Mouse (Mus musculus): ENCODE results near the gene Fnip1. TPM values are rescaled to one million over a fixed set of nuclear protein-coding genes. Genes with fewer than 3 reads are reported as not detected.

Gene Fnip1
- total RNA-seq, 1 experiment from 2014 or later = 34.4 TPM

- ATAC-seq (replicated peaks; ENCODE audit: insufficient number of reproducible peaks, low FRiP score, low TSS enrichment, poor library complexity, severe bottlenecking) = no peak
Observed at GRCm38 (mm10) chr11:54530916-54531315, 92.9 kb downstream of the Fnip1 start.

GRCm38 (mm10) chr11:54533834-54534233, 95.8 kb downstream of the Fnip1 start:
- ATAC-seq (replicated peaks; ENCODE audit: insufficient number of reproducible peaks, low FRiP score, low TSS enrichment, poor library complexity, severe bottlenecking) = peak; percentile 84

GRCm38 (mm10) chr11:54534871-54535270, 96.9 kb downstream of the Fnip1 start:
- ATAC-seq (replicated peaks; ENCODE audit: insufficient number of reproducible peaks, low FRiP score, low TSS enrichment, poor library complexity, severe bottlenecking) = peak; percentile 81

GRCm38 (mm10) chr11:54539031-54539430, 101.0 kb downstream of the Fnip1 start:
- ATAC-seq (replicated peaks; ENCODE audit: insufficient number of reproducible peaks, low FRiP score, low TSS enrichment, poor library complexity, severe bottlenecking) = no peak

GRCm38 (mm10) chr11:54539486-54539885, 101.5 kb downstream of the Fnip1 start:
- ATAC-seq (replicated peaks; ENCODE audit: insufficient number of reproducible peaks, low FRiP score, low TSS enrichment, poor library complexity, severe bottlenecking) = no peak

- ATAC-seq (replicated peaks; ENCODE audit: insufficient number of reproducible peaks, low FRiP score, low TSS enrichment, poor library complexity, severe bottlenecking) = no peak
Observed at GRCm38 (mm10) chr11:54540328-54540727, 102.3 kb downstream of the Fnip1 start.

- no peak for ATAC-seq (replicated peaks; ENCODE audit: insufficient number of reproducible peaks, low FRiP score, low TSS enrichment, poor library complexity, severe bottlenecking)
Observed at GRCm38 (mm10) chr11:54542414-54542813, 104.4 kb downstream of the Fnip1 start.

- ATAC-seq (replicated peaks; ENCODE audit: insufficient number of reproducible peaks, low FRiP score, low TSS enrichment, poor library complexity, severe bottlenecking) = no peak
Observed at GRCm38 (mm10) chr11:54554970-54555369, 117.0 kb downstream of the Fnip1 start.

- no peak for ATAC-seq (replicated peaks; ENCODE audit: insufficient number of reproducible peaks, low FRiP score, low TSS enrichment, poor library complexity, severe bottlenecking)
Observed at GRCm38 (mm10) chr11:54562761-54563160, 124.8 kb downstream of the Fnip1 start.

Other genes with a start within 250 kb of the Fnip1 start
- 1.4 to 2.0 TPM in 2 of 3 replicates, not detected in the other for gene Csf2, start 188.5 kb upstream of the Fnip1 start, total RNA-seq (2017)
- gene Il3, start 170.9 kb upstream of the Fnip1 start, total RNA-seq (2017) = not detected in 3 replicates
- gene Acsl6, start 134.4 kb upstream of the Fnip1 start, total RNA-seq (2017) = 2.0 TPM in 1 of 3 replicates, not detected in the others
- gene Meikin, start 67.5 kb upstream of the Fnip1 start, total RNA-seq (2017) = not detected in 3 replicates
- gene Rapgef6, start 84.6 kb downstream of the Fnip1 start, total RNA-seq (2017) = 75.1 to 97.7 TPM (median 92.9 TPM) in 3 replicates

Measured in monocyte, adult 5-6 weeks (primary cell).